Mouse (Mus musculus) spleen, adult 18-20 months (tissue): ENCODE results near the gene Il12rb1.
A peak's percentile ranks its signal among the peaks of the same experiment; 100 is the strongest.

Experiments
- DNase-seq, 2 experiments: peaks; one replicate each; pipeline ENCODE4 v3.0.0; 2022; ENCODE audit warnings: mixed read lengths in 2 of 2

The Il12rb1 gene

DNA sequence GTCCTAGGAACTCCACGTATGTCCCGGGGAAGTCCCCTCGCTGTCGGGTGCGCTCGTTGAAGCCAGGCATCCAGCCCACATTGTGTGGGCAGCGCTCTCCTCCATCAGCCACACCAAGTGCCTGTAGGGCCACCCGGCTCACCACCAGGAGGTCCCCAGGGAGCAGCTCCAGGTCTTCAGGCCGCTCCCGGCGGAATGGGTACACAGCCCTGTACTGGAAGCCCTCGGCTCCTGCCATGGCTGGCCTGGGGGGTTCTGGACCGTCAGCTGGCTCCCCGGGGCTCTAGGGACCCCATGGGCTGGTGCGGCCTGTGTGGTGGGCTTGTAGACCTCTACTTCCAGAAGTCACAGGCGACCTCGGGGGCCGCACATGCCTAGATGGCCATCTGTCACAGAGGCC lies 33.5 kb upstream of the Il12rb1 start:
- no peak for DNase-seq

- no peak for DNase-seq
Observed at GRCm38 (mm10) chr8:70775227-70775626, 33.0 kb upstream of the Il12rb1 start.

- no peak for DNase-seq
Observed at GRCm38 (mm10) chr8:70775851-70776495, 32.3 kb upstream of the Il12rb1 start.

DNA sequence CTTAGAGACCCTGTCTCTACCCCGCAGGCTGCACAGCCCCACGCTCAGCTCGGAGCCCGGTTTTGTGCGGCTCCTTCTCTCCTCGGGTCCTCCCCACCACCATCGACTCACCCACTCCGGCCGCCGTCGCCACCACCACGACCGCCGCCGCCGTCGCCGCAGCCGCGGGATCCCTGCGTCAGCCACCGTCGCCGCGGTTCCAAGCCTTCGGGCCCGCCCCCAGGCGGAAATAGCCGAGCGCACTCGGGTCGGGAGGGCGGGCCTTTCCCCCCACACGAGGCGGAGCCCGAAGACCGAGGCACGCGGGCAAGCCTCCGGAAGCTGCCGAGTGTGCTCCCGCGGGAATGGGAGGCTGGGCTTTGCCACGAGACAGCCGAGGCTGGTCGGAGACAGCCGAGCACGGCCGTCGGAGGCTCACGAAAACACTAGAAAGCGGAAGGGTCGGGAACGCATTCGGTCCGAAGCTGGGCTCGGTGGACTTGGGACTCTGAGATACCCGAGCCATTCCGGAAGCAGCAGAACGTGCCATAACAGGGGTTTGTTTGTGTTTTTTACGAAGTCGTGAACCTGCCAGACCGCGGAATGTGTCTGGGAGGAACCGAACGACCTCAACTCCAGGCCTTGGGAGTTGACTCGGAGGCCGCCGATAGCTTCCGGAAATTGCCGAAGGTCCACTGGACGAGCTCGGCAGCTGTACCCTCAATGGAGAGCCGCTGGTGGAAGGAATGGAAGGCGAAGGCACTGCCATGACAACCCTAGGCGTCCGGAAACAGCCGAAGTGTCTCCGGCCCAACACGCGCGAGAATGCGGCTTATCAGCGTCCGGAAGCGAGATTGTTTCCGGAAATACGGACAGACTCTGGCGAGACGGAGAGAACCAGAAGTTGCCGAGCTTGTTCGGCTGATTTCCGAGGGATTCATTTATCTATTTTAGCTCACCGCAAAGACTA lies 31.5 kb upstream of the Il12rb1 start, which contains the start of gene Pik3r2:
Gene Pik3r2 (minus strand): TSS at position 218 of the 949 bp plus-strand sequence.
- peak; percentile 94 to 98 for DNase-seq

DNA sequence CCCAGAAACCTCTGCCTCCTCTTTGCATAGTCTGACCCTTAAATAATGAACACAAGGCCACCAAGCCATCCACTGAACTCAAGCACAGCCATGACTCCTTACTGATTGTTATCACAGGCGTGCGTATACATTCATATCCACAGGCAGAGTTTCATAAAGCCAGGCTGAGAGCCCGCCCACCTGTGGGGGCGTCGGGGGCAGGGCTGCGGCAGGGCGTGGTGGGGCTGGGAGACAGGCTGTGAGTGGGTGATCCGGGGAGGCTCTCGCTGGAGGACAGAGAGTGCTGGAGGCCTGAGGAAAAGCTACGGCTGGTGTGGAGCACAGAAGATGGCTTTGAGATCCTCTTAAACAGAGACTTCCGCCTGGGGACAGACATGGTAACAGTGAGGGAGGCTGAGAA lies 28.2 kb upstream of the Il12rb1 start:
- DNase-seq = no peak

DNA sequence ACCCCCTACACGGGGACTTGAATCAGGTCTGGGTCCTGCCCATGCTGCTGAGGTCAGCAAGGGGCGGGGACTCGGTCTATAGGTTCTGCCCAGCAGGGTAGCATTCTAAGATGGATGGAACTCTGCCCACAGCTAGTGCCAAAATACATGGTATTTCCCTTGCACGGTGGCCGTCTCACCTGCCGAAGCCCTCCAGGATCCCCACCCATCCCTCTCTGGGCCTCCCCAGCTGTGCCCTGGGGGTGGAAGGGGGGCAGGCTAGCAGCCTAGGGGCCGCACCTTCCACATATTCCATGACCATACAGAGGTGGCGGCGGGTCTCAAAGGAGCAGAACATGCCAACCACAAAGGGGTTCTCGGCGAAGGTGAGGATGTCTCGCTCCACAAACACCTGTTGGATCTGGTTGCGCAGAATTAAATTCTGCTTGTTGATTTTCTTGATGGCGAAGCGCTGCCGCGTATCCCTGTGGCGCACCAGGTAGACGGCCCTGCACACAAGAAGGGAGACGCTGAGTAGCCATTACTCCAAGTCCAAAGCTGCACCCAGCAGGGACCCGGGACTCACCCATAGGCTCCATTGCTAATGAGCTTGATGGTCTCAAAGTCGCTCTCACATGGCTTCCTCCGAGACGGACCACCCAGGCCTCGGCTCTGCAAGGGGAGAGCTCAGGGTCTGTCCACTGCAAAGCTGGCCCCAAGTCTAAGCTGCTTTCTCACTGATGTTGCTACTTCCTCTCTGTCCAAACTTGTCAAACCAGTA lies 21.8 kb upstream of the Il12rb1 start:
- no peak for DNase-seq

DNA sequence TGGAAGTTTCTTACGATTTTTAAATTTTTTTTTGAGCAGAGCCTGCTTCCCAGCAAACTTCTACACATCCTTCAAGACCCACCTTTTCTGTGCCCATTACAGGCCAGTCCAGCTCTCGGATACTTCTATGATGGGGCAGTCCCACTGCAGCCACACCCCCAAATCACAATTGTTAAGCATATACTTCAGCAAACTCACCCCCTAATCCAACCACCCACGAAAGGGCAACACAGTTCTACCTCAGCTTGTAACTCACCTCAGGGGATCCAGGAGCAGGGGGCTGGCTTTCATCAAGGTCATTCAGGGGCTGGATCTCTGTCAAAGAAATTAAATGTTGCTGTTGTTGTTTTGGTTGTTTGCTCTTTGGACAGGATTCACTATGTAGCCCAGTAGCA lies 21.2 kb upstream of the Il12rb1 start:
- no peak for DNase-seq

DNA sequence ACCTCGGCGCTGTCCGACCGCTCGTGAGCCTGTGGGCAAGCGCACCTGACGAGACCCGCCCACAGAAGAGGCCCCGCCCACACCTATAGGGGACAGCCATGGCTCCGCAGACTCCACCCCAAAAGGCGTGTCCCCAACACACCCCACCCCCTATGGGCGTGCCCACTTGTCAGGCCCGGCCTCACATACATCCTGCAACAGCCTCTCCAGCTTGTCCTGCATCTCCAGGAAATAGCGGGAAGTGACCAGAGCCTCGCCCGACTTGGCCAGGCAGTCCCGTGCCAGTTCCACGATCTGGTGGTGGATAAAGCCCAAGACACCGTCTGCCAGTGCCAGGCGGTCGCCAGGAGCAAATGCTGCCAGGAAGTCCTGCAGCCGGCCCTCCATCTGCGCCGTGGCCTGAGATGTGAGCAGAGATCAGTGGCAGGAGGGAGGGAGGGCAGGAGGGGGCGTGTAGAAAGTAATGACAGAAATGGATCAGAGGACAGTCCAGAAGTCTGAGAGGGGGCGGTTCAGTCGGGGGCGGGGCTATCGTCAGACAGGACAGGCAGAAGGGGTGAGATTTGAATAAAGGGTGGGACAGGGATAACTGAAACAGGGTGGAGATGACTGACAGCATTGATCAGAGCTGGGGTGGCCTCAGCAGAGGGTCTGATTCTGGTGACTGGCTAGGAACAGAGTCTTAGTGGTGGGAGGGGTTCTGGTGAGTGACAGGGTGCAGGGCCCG lies 20.1 kb upstream of the Il12rb1 start:
- DNase-seq = no peak

DNA sequence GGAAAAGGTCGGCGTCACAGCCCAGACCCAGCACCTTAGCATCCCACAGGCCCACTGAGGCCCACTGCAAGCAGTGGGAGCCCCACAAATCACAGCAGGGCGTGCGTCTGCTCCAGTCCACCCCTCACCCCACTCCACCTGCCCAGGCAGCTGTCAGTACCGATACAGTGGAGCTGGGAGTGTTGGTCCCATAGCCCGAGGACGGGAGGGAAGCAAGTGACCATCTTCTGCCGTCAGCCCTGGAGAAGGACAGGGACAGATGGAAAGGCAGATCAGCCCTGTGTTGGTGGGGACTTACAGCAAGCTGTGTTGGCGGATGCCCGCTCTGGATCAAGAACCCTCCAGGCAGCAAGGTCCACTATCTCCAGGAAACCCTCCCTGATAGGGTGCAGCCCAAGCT lies 19.2 kb upstream of the Il12rb1 start:
- no peak for DNase-seq

DNA sequence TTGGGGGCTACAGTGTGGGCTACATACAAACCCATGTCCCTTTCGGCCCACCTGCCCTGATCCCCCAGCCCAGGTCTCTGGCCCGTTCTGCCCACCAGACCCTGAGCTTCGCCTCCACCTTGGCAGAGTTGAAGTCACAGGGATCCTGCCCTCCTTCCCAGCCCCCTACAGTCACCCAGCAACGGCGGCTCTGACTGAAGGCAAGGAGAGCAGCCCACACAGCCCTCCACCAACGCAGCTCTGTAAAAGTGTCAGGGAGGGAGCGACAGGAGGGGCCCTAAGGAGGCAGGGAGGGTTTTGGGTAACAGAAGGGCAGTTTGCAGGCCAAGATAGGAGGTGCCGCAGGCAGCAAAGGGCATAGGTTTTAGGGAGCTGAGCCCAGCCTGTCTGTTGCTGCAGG lies 17.4 kb upstream of the Il12rb1 start:
- no peak for DNase-seq

GRCm38 (mm10) chr8:70791294-70791701 lies 17.0 kb upstream of the Il12rb1 start:
- DNase-seq = peak; percentile 68 to 70

- peak; percentile 99 to 100 for DNase-seq
Observed at GRCm38 (mm10) chr8:70791975-70792691, 16.1 kb upstream of the Il12rb1 start.

GRCm38 (mm10) chr8:70792700-70793099 lies 15.5 kb upstream of the Il12rb1 start:
- no peak for DNase-seq

- no peak for DNase-seq
Observed at GRCm38 (mm10) chr8:70794215-70794614, 14.0 kb upstream of the Il12rb1 start.

- DNase-seq = no peak
Observed at GRCm38 (mm10) chr8:70795370-70795769, 12.9 kb upstream of the Il12rb1 start.

DNA sequence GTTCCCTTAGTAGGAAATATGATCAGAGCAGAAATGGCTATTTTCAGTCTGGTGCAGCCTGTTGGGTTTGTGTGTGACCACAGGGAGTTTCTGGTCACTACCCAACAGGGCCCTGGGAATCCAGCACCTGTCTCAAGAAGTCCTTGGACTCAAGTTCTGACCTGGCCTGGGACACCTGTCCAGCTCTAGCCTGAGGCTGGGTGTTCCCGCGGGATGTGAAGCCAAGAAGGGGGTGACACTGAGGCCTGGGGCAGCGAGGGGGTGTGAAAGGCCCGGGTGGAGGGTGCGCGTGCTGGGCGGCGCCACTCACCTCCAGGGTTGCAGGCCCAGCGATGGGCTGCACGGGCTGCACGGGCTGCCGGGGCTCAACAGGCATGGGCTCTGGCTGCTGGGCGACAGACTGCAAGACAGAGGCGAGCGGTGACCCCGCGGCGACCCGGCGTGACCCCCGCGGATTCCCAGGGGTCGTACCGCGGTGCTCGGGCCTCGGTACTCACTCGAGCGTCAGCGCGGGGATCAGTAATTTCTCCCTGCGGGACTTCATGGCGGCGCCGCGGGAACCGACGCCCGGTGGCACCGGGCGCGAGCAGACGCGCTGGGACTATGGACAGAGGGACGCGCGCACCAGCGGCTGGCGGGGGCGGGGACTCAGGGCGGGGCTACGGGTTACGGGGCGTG lies 11.7 kb upstream of the Il12rb1 start:
- no peak for DNase-seq

DNA sequence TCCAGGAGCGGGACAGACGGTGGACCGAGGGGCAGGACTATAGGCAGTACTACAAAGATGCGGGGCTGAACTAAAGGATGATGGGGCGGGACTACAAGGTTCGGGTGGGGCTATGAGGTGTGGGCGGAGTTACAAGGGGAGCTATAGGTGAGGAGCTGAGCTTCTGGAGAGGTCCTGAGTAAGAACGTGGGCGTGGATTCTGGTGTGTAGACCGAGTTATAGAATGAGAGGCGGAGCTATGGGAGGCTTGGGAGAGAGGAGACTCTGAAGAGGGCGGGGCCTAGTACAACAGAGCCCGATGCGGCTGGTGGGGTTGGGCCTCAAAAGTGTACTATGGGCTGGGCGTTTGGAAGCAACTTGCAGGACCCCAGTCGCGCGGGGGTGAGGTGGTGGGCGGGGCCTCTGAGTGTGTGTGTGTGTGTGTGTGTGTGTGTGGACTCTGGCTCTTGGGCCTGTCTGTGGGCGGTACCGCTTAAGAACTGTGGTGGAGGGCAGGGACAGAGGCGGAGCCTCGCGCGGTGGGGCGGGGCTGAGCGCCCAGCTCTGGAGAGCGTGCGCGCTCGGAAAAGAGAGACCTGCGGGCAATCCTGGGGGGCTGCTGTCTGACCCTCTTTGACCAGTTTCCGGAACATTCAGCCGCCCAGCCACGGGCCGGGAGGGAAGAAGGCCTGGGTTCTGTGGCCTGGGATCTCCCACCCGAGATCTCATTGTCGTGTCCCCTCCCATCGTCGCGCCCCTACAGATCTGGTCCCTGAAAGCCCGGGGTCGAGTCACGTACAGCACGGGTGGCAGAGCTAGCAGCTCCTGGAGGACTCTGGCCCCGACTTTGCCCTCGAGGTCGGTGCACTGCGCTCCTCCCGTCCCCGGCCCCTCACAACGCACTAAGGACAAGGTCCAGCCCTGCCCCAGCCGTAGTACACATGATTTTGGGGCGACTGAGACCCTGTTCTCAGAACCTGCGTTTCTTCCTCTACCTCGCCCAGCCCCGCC lies 10.9 kb upstream of the Il12rb1 start:
- DNase-seq = peak; percentile 81 to 86

GRCm38 (mm10) chr8:70798281-70798680 lies 10.0 kb upstream of the Il12rb1 start:
- DNase-seq = no peak

DNA sequence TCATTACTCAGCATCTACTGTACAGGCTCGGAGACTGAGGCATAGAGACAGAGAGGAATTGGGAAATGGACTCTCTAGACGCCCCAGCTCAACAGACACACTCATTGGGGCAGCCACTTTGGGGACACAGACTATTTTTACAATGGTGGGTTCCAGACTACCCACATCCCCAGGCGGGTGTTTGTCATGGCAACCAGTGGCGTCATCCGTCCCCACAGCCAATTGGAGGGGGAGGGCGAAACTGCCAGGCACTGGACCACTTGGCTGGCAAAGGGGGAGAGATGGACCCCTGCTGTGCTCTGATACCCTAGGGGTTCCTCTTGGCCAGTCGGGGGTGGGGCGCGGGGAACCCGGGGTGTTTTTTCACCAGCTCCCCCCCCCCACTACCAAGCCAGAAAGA lies 7.6 kb upstream of the Il12rb1 start:
- DNase-seq = no peak

DNA sequence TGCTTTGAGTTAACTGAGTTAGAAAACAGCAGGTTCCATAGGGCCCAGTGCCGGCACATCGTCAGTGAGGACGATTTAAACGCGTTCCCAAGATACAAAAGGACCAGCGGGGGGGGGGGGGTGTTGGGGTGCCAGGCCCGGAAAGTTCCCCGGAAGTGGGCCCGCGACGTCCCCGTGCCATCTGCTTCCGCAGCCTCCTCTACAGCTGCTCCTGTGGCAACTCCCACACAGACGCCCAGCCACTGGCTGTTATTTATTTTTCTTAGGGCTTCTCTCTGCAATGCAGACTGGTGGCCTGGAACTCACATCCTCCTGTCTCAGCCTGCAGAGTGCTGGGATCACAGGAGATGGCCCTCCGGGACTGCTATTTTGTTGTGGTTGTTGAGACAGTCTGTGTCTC lies 7.1 kb upstream of the Il12rb1 start:
- no peak for DNase-seq
